Mouse (Mus musculus) heart, adult 11 months (tissue): ENCODE data around the gene Cltrn.
A peak's percentile ranks its signal among the peaks of the same experiment; 100 is the strongest.

Source experiments
- DNase-seq: peaks from one replicate; pipeline ENCODE4 v3.0.0; 2022

Gene Cltrn

DNA sequence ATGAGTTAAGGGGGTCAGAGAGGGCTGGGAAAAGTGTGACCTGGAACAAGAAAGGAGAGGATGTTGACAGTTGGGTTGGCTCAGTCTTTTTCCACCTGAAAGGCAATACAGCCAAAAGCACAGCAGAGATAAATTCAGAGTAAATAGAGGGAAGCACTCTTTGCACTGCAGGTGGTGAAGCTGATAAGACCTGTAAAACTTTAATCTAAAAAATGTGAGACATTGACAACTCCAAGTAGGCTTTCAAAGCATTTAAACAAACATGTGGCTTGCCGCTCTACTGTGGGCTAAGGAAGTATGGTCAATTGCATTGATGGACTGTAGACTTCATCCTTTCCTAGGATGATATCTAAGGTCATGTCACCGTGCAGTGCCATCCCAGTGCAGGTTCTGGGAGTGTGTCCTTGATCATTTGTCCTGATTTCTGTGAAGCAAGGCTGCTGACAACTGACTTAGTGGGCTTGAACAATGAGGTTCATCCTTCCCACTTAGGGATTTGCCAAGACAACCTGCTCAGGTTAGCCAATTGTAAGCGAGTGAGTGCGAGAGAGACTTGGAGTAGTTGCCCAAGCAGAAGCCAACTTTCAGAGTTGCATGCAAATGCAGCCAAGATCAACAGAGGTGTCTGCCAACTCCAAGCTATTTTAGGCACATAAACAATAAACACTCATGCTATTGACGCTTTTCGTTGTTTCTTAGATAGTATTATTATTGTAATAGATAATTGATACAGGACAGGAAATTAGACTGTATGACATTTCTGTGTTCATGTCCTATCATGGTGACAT, 57.0 kb downstream of the Cltrn start:
- DNase-seq = peak; percentile 58

DNA sequence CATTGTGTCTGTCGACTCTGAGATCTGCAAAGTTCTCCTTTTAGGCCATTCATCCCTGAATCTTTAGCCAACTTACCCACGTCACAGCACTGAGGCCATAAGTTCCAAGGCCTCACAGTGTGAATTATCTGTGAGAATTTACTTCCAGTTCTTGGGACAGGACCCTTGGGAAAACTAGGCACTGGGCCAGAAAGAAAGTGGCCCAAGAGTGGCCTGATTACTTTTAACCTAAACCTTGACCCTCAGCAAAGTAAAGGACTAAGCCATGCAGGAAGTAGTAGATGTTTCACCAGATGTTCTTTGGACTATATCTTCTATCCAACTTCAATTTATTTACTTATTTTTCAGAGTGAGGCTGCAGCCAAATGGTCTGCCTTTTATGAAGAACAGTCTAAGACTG, 64.1 kb downstream of the Cltrn start:
- peak; percentile 95 for DNase-seq

DNA sequence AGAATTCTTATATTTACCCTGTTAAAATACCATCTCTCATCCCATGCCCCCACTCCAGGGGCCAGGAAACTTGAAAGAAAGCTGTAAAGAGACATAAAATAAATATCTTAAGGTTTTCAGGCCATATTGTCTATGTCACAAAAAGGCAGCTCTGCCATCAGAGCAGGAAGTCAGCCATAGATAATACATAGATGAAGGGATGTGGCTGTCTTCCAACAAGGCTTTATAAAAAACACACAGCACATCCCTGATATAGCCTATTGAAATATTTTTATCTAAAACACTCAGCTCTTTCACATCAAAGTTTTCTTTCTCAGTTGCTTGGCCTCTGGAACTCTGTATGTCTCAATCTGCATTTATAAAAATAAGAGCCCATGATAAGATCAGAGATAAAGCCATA, 65.0 kb downstream of the Cltrn start:
- DNase-seq = no peak

DNA sequence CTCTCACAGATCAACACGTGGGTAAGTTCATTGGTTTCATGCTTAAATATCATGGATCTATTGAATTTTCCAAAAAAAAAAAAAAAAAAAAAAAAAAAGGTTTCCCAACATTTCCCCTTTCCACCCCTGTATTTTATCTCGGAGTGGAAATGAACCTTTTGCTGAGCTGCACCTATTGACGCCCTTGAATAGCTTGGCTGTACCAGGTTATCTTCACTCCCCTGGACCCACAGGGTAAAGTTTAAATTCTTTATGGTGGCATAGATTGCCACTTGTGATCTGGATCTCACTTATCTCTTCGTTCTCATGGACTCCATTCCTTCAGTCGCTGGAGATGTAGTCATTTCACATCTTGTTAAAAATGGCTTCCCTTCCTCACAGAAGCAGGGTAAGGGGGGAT, 66.0 kb downstream of the Cltrn start:
- DNase-seq = no peak

DNA sequence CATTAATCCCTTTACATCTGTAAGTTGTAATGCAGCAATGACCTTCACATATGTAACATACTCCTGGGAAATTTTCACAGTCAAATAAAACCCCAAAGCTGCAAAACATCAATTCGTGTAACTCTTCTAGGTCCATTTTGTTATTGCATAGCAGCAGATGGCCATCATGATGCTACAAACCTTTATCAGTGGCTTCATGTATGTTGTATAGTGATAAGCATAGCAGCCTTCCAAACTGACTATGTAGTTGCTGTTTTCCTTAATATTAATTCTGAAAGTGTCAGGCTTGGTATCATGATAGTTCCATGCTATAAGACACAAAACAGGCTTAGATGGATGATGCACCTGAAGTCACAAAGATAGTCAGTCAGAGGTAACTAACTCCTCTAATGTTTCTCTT, 76.1 kb downstream of the Cltrn start:
- DNase-seq = no peak
